Mouse (Mus musculus): ENCODE data around the gene Otud7a.

Gene Otud7a

GRCm38 (mm10) chr7:63444484-63445345, at the start of gene Otud7a:
Gene Otud7a (plus strand): TSS chr7:63444751.
- DNase-seq (ENCODE audit: low read depth, low spot score): peak; percentile 77

DNA sequence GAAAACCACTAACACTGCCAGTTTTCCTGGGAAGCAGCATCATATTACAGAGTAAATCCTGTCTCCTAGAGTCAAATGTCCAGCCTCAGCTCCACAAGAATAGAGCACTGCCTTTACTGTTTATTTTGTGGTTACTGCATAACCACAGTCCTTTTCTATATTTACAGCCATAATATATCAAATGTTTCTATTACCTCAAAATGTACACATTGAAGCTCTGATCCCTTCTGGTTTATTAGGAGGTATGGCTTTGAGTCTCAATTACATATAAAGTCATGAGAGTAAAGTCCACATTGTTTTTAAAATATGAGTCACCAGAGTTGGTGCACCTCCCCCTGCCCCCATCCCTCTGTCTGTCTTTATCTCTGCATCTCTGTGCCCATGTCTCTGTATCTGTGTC, 38.6 kb upstream of the Otud7a start:
- DNase-seq (ENCODE audit: low read depth, low spot score): no peak

- DNase-seq (ENCODE audit: low read depth, low spot score): no peak
These were observed 772 bp downstream of the Otud7a start for GRCm38 (mm10) chr7:63445346-63445700.

DNA sequence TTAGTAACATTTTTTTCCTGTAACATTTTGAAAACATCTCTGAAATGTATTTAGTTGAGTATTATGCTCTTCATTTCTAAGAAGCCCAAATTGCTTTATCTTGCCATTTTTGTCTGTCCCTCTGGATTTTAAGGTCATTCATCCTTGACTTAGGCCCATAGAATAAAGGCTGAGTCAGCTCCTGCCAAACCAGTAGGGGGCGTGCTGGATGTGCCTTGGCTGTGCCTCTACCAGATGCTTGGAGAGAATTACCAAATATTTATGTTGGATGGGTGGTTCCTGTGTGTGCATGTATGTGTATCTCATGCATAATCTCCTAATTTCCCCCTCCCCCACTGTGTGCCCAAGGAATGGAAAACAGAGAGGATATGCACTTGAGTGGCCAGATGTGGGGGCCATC, 2.4 kb downstream of the Otud7a start:
- DNase-seq (ENCODE audit: low read depth, low spot score): no peak

DNA sequence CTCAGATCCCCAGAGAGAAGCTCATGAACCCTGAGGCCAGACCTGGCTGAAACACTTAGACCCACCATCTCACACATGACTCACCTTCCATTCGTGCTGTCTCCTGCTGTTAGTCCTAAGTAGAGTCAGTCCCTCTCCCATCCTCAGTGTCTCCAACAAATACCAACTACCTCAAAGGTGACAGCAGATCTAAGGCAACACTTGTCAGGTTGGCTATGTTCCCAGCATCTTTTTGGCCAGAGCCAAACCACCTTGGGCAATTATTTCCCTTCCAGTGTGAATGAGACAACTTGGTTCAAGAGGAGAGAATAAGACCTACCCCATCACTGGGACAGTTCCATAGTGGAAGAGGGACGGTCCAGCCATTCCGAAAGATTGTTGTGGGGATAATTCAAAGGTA, 10.7 kb downstream of the Otud7a start:
- no peak for DNase-seq (ENCODE audit: low read depth, low spot score)

- no peak for DNase-seq (ENCODE audit: low read depth, low spot score)
These were observed 17.7 kb downstream of the Otud7a start for GRCm38 (mm10) chr7:63462234-63462633.

- no peak for DNase-seq (ENCODE audit: low read depth, low spot score)
These were observed 18.1 kb downstream of the Otud7a start for GRCm38 (mm10) chr7:63462684-63463083.

DNA sequence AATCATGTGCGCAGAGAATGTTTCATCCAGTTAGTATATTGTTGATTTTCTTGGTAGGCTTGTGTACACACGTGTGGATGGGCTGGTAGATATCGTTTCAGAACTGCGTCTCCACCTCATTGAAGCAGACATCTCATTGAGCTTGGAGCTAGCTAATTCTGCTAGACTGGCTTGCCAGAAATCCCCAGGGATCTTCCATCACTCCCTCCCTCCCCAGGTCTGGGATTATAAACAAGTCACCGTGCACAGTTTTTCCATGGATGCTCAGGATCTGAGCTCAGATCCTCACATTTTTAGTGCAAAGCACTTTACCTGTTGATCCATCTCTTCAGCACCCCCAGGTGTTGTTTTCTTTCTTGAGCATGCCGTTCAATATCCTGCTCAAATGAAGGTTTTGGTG, 22.2 kb downstream of the Otud7a start:
- DNase-seq (ENCODE audit: low read depth, low spot score): no peak

- DNase-seq (ENCODE audit: low read depth, low spot score): no peak
These were observed 23.7 kb downstream of the Otud7a start for GRCm38 (mm10) chr7:63468258-63468657.

- DNase-seq (ENCODE audit: low read depth, low spot score): no peak
These were observed 38.5 kb downstream of the Otud7a start for GRCm38 (mm10) chr7:63483091-63483490.

- DNase-seq (ENCODE audit: low read depth, low spot score): no peak
These were observed 52.5 kb downstream of the Otud7a start for GRCm38 (mm10) chr7:63497051-63497547.

- no peak for DNase-seq (ENCODE audit: low read depth, low spot score)
These were observed 59.7 kb downstream of the Otud7a start for GRCm38 (mm10) chr7:63504202-63504601.

DNA sequence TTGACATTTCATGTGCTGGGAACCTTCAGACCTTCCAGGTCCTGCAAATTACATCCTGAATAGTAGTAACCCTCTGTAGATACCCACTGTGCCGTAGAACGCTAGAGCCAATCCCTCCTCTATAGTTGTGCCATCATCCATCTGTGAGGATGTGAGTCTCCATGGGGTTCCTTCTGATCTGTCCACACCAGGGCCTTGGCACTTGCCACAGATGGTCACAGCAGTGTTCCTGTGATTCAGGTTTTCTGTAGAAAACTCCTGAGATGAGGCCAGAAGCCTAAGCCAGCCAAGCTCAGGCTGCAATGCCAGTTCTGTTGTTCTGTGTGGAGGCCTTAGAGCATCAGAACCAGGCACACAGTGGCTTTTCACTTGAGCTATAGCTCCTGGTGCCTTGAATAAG, 63.5 kb downstream of the Otud7a start:
- DNase-seq (ENCODE audit: low read depth, low spot score): no peak

DNA sequence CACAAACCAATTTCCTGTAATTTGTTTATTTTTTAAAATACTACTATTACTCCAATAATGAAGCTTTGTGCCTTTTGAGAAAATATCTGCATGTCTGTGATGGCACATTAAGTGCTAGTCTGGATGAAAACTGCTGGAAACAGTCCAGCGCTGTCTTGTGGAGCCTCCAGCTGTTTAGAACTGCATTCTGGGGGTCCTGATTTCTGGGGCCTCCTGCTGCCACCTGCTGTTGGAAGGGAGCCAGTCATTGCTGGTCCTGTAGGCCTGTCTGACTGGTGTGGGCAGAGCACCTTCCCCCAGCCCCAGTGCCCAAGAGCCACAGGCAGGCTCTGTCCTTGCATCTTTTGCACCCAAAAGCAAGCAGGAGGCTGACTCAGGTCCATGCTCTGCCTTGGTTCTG, 65.3 kb downstream of the Otud7a start:
- DNase-seq (ENCODE audit: low read depth, low spot score): peak; percentile 26

DNA sequence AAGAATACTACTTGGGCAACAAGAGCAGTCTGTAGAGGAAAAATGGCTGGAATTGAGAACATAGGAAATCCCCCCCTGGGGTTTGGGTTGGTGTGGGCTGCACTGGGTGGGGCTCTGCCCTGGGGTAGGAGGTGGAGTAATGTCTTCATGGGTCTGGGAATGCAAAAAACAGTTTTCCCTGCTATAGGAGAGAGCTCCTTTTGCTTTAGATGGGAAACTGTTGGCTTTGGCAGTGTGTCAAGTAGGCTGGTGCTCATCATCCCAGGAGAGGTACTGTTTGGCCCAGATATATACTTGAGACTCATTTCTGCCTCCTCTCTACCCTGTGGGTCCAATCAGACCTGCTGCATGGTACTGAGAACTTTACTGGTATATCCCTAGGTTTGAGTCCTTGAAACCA, 66.9 kb downstream of the Otud7a start:
- DNase-seq (ENCODE audit: low read depth, low spot score): no peak

- no peak for DNase-seq (ENCODE audit: low read depth, low spot score)
These were observed 68.0 kb downstream of the Otud7a start for GRCm38 (mm10) chr7:63512561-63512960.

DNA sequence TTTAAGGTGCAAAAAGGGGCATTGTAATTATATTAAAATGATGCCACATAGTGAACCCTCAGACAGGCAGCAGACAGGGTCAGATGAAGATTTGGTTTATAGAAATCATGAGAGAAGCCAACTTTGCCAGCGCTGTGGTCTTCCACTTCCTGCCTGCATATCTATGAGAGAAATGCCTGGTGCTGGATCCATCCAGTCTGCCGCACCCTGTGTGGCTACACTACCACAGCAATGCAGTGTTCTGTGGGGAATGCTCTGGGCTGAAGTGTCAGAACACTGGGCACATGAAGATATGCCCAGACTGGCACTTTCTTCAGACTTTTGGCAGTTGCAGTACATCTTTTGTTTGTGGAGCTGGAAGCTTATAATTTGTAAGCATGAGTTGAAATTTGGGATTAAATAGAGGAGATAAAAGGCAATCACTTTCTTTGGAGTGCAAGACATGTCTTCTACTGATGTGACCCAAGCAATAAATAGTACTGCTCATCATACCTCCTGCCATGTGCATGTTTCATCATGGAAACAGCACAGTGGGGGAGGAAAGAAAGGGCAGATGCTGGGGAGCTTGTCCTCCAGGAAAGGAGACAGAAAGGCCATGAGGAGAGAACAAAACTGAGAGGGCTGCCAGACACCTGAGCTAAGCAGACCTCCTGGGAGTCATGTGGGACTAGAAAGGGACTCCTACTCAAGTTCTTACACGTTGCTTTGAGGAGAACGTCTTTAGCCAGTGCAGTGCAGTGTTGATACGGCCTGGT, 71.8 kb downstream of the Otud7a start:
- DNase-seq (ENCODE audit: low read depth, low spot score): no peak

DNA sequence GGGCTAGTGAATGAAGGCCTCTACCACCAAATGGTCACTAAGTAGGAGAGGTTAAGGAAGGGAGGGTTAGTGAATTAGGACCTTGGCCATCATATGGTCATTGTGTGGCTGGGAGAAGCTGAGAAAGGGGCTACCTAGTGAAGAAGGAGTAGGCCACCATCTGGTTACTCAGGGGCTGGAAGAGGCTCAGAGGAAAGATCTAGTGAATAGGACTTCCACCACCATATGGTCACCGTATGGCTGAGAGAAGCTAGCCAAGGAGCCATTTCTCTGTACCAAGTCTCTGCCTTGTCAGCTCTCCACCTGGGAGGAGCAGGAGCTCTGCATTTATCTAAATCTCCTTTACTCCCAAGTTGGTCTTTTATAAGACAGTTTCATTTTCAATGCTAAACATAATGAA, 75.7 kb downstream of the Otud7a start:
- no peak for DNase-seq (ENCODE audit: low read depth, low spot score)

GRCm38 (mm10) chr7:63522403-63522802, 77.9 kb downstream of the Otud7a start:
- no peak for DNase-seq (ENCODE audit: low read depth, low spot score)

- no peak for DNase-seq (ENCODE audit: low read depth, low spot score)
These were observed 78.5 kb downstream of the Otud7a start for GRCm38 (mm10) chr7:63523051-63523450.

GRCm38 (mm10) chr7:63540293-63540692, 95.7 kb downstream of the Otud7a start:
- no peak for DNase-seq (ENCODE audit: low read depth, low spot score)

DNA sequence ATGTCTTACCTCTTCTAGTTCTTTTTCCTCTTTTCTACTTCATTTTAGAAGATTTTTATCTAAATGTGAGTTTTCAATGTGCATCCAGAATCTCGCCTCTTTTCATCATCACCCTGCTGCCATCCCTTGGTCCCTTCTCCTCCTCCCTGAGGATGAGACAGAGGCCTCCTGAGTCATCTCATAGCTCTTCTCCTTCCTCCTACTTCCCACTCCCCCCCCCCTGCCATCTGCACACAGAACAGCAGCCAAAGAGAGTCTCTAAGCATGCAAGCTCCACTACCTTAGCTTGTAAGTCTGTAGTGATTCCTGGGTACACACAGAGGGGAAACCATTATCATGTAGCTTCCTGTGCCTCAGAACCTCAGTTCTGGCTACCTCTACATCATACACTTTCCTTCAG, 109.9 kb downstream of the Otud7a start:
- no peak for DNase-seq (ENCODE audit: low read depth, low spot score)

GRCm38 (mm10) chr7:63556324-63556723, 111.8 kb downstream of the Otud7a start:
- no peak for DNase-seq (ENCODE audit: low read depth, low spot score)

Data from brain, embryonic 18.5 days (tissue).